ENCODE assay signal across 9 mouse cellular contexts in the genomic region with DNA sequence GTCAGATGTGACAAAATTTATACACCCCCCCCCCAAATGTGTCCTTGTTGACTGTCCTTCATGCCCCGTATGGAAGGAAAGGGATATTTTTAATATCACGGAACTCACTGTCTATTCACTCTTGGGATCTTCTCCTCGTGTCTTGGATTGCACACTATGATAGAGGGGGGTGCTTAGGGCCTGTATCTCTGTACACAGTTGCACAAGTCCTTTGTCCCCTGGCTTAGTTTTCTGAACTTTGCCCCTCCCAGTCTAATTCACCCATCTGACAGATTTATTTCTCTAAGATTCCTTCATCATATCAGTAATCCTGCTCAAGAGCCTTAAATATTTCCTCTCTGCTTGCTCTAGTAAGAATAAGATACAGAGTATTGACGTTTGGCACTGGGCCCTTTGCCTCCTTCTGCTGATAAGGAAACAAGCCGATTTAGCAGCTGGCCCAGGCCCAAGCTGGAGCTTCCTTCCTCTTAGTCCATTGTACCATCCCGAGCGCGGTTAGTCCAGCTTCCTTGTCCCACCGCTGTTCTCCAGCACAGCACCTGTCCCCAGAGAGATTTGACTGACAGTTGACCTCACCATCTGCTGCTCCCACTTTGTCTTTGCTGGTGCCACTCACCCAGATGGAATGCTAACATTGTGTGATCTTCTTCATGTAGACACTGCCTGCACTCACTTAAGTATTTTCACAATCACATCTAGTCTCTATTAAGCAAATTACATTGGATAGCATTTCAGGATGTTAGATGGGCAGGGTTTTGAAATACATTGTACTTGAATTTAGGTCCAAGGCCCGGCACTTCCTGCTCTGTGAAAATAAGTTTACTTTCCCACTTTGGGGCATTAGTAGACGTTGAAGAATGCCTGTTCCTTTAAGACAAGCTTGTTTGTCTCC.
A peak's percentile ranks its signal among the peaks of the same experiment; 100 is the strongest.
DNase-seq lines count a peak whose midpoint lies in the region; TF ChIP-seq lines count a peak whose summit lies in the region.
"Had no signal": no experiment of that assay in that cellular context is flagged by ENCODE, and none has a peak within 500 bp of the region (broad histone marks: within the 10 kb centered on the region; RNA-seq: fewer than 3 reads in every experiment).

No protein-coding gene starts in this region.

- H3K4me1 ChIP-seq in bone marrow macrophage, adult 2 months (ENCODE audit: control insufficient read depth, insufficient read depth, low read length), result peaks cover 24% of the 10 kb centered on the region
- no peaks in the 10 kb centered on the region for H3K4me1 ChIP-seq in kidney, adult 2 months (ENCODE audit: control insufficient read depth, insufficient read depth, low read length)
- peaks cover 7% of the 10 kb centered on the region for H3K4me1 ChIP-seq in small intestine, adult 2 months (ENCODE audit: control insufficient read depth, insufficient read depth, insufficient read length, low read length)

- DNase-seq in left cerebral cortex, postnatal 4 days, result peak; percentile 62
- no peak for DNase-seq in left cerebral cortex, adult 11 months (ENCODE audit: low spot score)
- peak; percentile 82 to 84 for DNase-seq in heart, adult 9 months (ENCODE audit: low spot score in 2 of 2)
- peak; percentile 92 for DNase-seq in kidney, adult 2 months
- DNase-seq in lung, postnatal 14 days, result peak; percentile 82
- DNase-seq in thymus, postnatal 25 days, result no peak

- no peak overlapping the region for H3K4me3 ChIP-seq in bone marrow macrophage, adult 2 months (ENCODE audit: insufficient read depth, low read length)
- no peak overlapping the region for H3K4me3 ChIP-seq in kidney, adult 2 months (ENCODE audit: insufficient read depth, low read depth, low read length)
- no peak overlapping the region for H3K4me3 ChIP-seq in small intestine, adult 2 months (ENCODE audit: low read depth, low read length)

- no peak for TF ChIP-seq CTCF in bone marrow macrophage, adult 2 months (IDR thresholded peaks at IDR 0.05; ENCODE audit: low read depth, low read length)
- no peak for TF ChIP-seq CTCF in kidney, adult 2 months (conservative IDR thresholded peaks at IDR 0.05; ENCODE audit: insufficient read depth, insufficient read length, low read depth, low read length)
- no peak for TF ChIP-seq CTCF in small intestine, adult 2 months (IDR thresholded peaks at IDR 0.05; ENCODE audit: extremely low read depth, insufficient read length, insufficient replicate concordance, low read depth, low read length)

- intact Hi-C loops in left cerebral cortex, postnatal 4 days (cut with DNase I), result no loop called here

- no peaks in the 10 kb centered on the region for H3K36me3 ChIP-seq in kidney, adult 2 months (ENCODE audit: control insufficient read depth, insufficient read depth, low read length)
- H3K36me3 ChIP-seq in small intestine, adult 2 months (ENCODE audit: control insufficient read depth, insufficient read depth, low read length), result no peaks in the 10 kb centered on the region

- peak overlapping the region; percentile 11; the same call in 1 of the 2 replicates for H3K27ac ChIP-seq in bone marrow macrophage, adult 2 months (ENCODE audit: insufficient read depth, low read depth, low read length)
- H3K27ac ChIP-seq in kidney, adult 2 months (ENCODE audit: insufficient read depth, low read depth, low read length), result no peak overlapping the region
- peak overlapping the region; percentile 46; the same call in 1 of the 2 replicates for H3K27ac ChIP-seq in small intestine, adult 2 months (ENCODE audit: insufficient read depth, low read depth, low read length)

- H3K27me3 ChIP-seq in kidney, adult 2 months (replicated peaks; ENCODE audit: control insufficient read depth, insufficient read depth, low read length), result no peaks in the 10 kb centered on the region
- no peaks in the 10 kb centered on the region; the same call in 1 of the 2 replicates for H3K27me3 ChIP-seq in small intestine, adult 2 months (ENCODE audit: control insufficient read depth, insufficient read depth, low read length)
- H3K27me3 ChIP-seq: Patski had no signal

- TF ChIP-seq POLR2A in bone marrow macrophage, adult 2 months (IDR thresholded peaks at IDR 0.05; ENCODE audit: borderline replicate concordance, low read depth, low read length), result no peak
- no peak for TF ChIP-seq POLR2A in kidney, adult 2 months (IDR thresholded peaks at IDR 0.05; ENCODE audit: low read depth, low read length)
- no peak for TF ChIP-seq POLR2A in small intestine, adult 2 months (IDR thresholded peaks at IDR 0.05; ENCODE audit: low read depth, low read length)

- 53% methylated on average over 11 of the region's 11 CpGs for WGBS in kidney, adult 2 months
- WGBS in small intestine, adult 2 months, result 15% methylated on average over 11 of the region's 11 CpGs

Comparison
In these comparisons a context has a peak if more than half of its experiments do, and no peak if none do; other contexts are left out.
1. DNase-seq: peak in left cerebral cortex, postnatal 4 days (single experiment), heart, adult 9 months (2 of 2), kidney, adult 2 months (single experiment) and lung, postnatal 14 days (single experiment); none in left cerebral cortex, adult 11 months (single experiment) and thymus, postnatal 25 days (single experiment).